Mouse (Mus musculus) limb, embryonic 15.5 days (tissue): ENCODE results near the gene Plk4. TPM values are rescaled to one million over a fixed set of nuclear protein-coding genes. Genes with fewer than 3 reads are reported as not detected.
"Not testable (repeated sequence)": the region's sequence is repeated elsewhere in the genome, so short reads cannot be mapped to it uniquely, and the experiment has no call there.

ENCODE experiments used
- ATAC-seq: fragments of 200-750 bp; cut with Nextera tagmentation; 2 replicates; pipeline ENCODE4 v1.8.0; 2017; ENCODE audit warnings: low read depth, moderate TSS enrichment; ENCODE audit not compliant: insufficient number of reproducible peaks, low FRiP score, low TSS enrichment
- H3K27ac ChIP-seq: fragments of 300-500 bp; sonication (generic); 2 replicates; pipeline ENCODE4 v1.5.1; 2015; ENCODE audit warnings: moderate library complexity, mild to moderate bottlenecking, inconsistent platforms
- H3K27me3 ChIP-seq: fragments of 300-500 bp; sonication (generic); 2 replicates; pipeline ENCODE4 v1.6.1; 2015; ENCODE audit warnings: inconsistent platforms
- H3K36me3 ChIP-seq: fragments of 300-500 bp; sonication (generic); 2 replicates; pipeline ENCODE4 v1.6.1; 2015; ENCODE audit warnings: inconsistent platforms
- H3K4me1 ChIP-seq: fragments of 300-500 bp; sonication (generic); 2 replicates; pipeline ENCODE4 v1.6.1; 2015; ENCODE audit warnings: inconsistent platforms
- H3K4me2 ChIP-seq: fragments of 300-500 bp; sonication (generic); 2 replicates; pipeline ENCODE4 v1.6.1; 2015; ENCODE audit warnings: mild to moderate bottlenecking, inconsistent platforms
- H3K4me3 ChIP-seq: fragments of 300-500 bp; sonication (generic); 2 replicates; pipeline ENCODE4 v1.5.1; 2015; ENCODE audit warnings: mild to moderate bottlenecking, inconsistent platforms
- H3K9ac ChIP-seq: fragments of 300-500 bp; sonication (generic); 2 replicates; pipeline ENCODE4 v1.6.1; 2015; ENCODE audit warnings: inconsistent platforms
- H3K9me3 ChIP-seq: fragments of 300-500 bp; sonication (generic); 2 replicates; pipeline ENCODE4 v1.6.1; 2016; ENCODE audit warnings: inconsistent platforms
- WGBS: fragments of 180-500 bp; shearing (Covaris S2); methylation state at CpG from one replicate; pipeline ENCODE4 v1.1.7; 2015; 5-methylcytosine and 5-hydroxymethylcytosine counted together
- polyA plus RNA-seq: library from polyadenylated mRNA; unstranded; fragments of >200 nt; fragmentation: Nextera tagmentation; extraction: Ambion mirVana; gene quantifications from 2 replicates; pipeline ENCODE4 v1.2.1, GENCODE M21; 2015

The Plk4 gene
- 45.4 and 47.4 TPM in 2 replicates for polyA plus RNA-seq

DNA sequence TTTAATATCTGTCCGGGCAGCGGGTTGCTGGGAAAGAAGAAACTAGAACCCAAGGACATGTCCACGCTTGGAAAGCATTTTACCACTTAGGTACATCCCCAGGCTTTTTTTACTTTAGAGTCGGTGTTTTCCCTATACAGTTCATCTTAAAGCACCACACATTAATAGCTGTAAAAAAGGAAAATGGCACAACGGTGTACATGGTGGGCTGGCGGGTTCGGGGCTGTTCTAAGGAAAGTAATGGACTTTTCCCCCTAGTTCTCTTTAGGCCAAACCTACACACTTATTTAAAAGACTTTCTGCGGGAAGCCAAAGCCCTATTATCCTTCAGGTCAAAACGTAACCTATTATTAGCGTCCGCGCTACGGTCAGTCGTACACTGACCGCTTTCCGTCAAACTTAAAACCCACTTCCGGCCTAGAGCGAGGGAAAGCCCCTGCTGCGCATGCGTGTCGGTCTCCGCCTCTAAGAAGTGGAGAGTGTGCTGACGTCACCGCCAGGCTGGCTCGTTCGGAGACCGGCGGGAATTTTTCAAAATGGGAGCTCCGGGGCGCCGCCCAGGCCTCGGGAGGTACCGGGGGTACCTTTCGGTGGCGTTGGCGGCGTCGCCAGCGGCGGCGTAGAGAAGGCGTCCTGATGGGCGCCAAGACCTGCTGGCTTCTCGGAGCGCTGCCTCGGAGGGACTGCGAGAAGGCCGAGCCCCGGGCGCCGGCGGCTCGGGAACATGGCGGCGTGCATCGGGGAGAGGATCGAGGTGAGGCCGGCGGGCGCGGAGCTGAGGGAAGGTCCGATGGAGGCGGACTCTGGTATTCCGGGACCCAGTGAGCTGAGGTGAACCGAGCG, at the start of gene Plk4:
TSS of gene Plk4 (plus strand) at position 490 of the 843 bp plus-strand sequence.
- Histone ChIP-seq H3K4me2 (peak within 1 kb of the TSS; percentile 92), H3K9ac (peak within 1 kb of the TSS; percentile 74), H3K27ac (peak within 1 kb of the TSS; percentile 82), H3K4me1 (peaks cover 9% of the 10 kb centered on the region), H3K4me3 (peak within 1 kb of the TSS; percentile 95), H3K36me3 (peaks cover under 1% of the 10 kb centered on the region; the same call in 1 of the 2 replicates), H3K9me3 (no peaks in the 10 kb centered on the region), H3K27me3 (no peaks in the 10 kb centered on the region)
- 3% methylated on average over 66 of the region's 66 CpGs for WGBS
- peak; percentile 97 for ATAC-seq

DNA sequence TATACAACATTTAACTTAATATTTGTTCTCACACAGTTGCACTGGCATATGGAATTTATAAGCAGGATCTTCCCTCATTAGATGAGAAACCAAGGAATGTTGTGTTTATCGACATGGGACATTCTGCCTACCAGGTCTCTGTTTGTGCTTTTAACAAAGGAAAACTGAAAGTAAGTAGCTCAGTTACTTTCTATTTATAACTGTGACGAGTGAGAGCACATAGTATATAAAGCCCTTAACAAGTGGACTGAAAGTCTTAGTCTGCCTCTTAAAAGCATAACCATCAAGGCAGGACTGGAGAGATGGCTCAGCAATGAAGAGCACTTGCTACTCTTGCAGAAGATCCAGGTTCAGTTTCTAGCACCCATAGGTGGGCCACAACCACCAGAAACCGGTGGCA, 39.1 kb upstream of the Plk4 start:
- H3K4me3 ChIP-seq, result no peak overlapping the region
- H3K9me3 ChIP-seq, result no peaks in the 10 kb centered on the region
- 87% methylated on average over 3 of the region's 3 CpGs for WGBS
- no peak overlapping the region for H3K27ac ChIP-seq
- H3K36me3 ChIP-seq, result no peaks in the 10 kb centered on the region
- no peak for ATAC-seq
- H3K27me3 ChIP-seq, result no peaks in the 10 kb centered on the region
- H3K4me1 ChIP-seq, result no peaks in the 10 kb centered on the region
- H3K4me2 ChIP-seq, result no peak overlapping the region
- no peak overlapping the region for H3K9ac ChIP-seq

DNA sequence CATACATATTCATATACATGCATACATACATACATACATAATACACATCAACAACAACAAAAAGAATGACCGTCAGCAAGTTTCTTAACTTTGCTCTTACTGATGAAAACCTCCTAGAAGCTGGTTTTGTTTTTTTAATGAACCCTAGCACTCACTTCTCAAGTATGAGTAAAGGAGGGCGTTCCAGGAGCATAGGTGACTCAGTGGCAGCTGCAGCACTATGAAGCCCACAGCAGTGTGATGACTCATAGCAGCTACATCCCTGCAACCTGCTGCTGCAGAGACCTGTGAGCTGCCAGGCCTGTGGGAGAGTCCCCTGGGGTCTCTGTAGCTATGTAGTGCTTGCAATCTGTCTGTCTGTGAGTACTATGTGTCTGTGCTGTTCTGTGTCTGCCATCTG, 38.5 kb upstream of the Plk4 start:
- Histone ChIP-seq H3K9ac (no peak overlapping the region), H3K36me3 (no peaks in the 10 kb centered on the region), H3K4me3 (no peak overlapping the region), H3K9me3 (no peaks in the 10 kb centered on the region), H3K27me3 (no peaks in the 10 kb centered on the region), H3K27ac (no peak overlapping the region), H3K4me1 (no peaks in the 10 kb centered on the region), H3K4me2 (no peak overlapping the region)
- 84% methylated on average over 2 of the region's 2 CpGs for WGBS
- no peak for ATAC-seq

DNA sequence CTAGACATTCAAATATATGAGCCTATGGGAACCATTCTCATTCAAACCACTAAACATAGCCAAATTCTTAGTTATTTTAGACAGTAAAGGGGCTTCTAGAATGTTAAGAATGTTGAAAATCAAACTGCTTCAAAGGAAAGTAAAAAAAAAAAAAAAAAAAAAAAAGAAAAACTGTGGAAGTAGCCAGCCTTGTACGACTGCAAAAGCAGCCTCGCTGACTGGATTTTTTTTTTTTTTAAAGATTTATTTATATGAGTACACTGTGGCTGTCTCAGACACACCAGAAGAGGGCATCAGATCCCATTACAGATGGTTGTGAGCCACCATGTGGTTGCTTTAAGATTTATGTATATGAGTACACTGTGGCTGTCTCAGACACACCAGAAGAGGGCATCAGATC, 6.0 kb upstream of the Plk4 start:
- no peak for ATAC-seq
- no peaks in the 10 kb centered on the region for H3K4me1 ChIP-seq
- 77% methylated on average over 2 of the region's 2 CpGs for WGBS
- H3K4me2 ChIP-seq, result no peak overlapping the region
- no peaks in the 10 kb centered on the region for H3K9me3 ChIP-seq
- H3K27ac ChIP-seq, result no peak overlapping the region
- no peak overlapping the region for H3K4me3 ChIP-seq
- no peaks in the 10 kb centered on the region for H3K27me3 ChIP-seq
- H3K9ac ChIP-seq, result no peak overlapping the region
- no peaks in the 10 kb centered on the region for H3K36me3 ChIP-seq

DNA sequence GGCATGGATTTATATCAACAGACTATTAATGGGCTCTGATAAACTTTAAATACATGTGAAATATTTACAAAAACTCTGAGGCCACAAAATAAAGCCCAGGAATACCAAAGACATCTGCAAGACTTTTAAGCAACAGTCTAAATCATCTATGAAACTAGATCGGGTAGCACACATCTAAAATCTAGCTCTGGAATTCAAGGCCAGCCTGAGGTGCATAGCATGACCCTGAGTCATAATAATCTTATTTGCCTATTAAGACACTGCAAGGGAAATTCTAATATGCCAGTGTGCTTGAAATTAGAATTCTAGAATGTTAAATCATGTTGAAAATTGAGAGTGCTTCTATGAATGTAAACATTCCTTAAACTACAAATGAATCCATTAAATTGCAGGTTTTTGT, 1.8 kb upstream of the Plk4 start:
- Histone ChIP-seq H3K27ac (no peak overlapping the region), H3K36me3 (no peaks in the 10 kb centered on the region; the same call in 1 of the 2 replicates), H3K4me3 (no peak overlapping the region), H3K9ac (no peak overlapping the region), H3K4me1 (peaks cover 9% of the 10 kb centered on the region), H3K4me2 (no peak overlapping the region), H3K9me3 (no peaks in the 10 kb centered on the region), H3K27me3 (no peaks in the 10 kb centered on the region)
- no peak for ATAC-seq
- 65% methylated on average over 1 of the region's 1 CpGs for WGBS

DNA sequence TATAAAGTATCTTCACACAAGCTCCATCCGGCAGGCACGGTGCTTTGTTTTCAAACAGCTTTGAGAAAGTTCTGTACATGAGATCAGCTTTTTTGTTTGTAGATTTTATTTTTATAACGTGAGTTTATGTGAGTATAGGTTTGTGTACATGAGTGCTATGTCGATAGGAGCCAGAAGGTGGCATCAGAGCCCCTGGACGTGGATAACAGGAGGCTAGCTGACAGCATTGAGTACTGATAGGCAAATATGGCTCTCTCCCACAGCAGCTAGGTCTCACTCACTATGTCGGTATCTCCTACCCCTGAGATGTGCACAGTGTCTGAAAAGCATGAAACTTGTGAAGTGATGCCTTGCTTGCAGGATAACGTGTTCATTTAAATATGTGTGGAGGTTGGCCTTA, 1.3 kb upstream of the Plk4 start:
- WGBS, result 40% methylated on average over 7 of the region's 7 CpGs
- Histone ChIP-seq H3K9me3 (no peaks in the 10 kb centered on the region), H3K9ac (no peak overlapping the region), H3K4me2 (no peak overlapping the region), H3K36me3 (no peaks in the 10 kb centered on the region; the same call in 1 of the 2 replicates), H3K4me3 (no peak overlapping the region), H3K27me3 (no peaks in the 10 kb centered on the region), H3K27ac (no peak overlapping the region), H3K4me1 (peaks cover 9% of the 10 kb centered on the region)
- ATAC-seq, result no peak

DNA sequence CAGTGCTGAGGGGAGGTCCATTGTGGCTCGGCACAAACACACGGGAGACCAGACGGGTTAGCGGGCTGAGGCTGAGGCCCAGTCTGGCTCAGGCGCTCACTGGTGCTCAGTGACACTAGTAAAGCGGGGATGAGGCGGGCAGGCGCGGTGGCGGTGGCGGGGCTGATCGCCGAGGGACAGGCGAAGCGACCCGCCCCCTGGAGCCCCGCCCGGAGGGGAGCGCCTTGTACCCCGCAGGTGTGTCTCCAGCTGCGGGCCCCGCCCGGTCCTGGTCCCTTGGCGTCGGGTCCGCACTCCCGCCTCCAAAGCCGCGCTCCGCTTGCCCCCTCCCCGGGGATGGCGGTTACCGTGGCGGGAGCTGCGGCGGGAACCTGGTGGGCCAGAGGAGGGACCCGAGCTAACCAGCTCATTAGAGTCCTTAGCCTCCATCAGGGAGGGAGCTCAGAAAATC, 579 bp downstream of the Plk4 start:
- Histone ChIP-seq H3K4me1 (peaks cover 9% of the 10 kb centered on the region), H3K36me3 (peaks cover 7% of the 10 kb centered on the region; the same call in 1 of the 2 replicates), H3K4me3 (peak overlapping the region; percentile 95), H3K27me3 (no peaks in the 10 kb centered on the region), H3K4me2 (peak overlapping the region; percentile 92), H3K9me3 (no peaks in the 10 kb centered on the region), H3K9ac (peak overlapping the region; percentile 74), H3K27ac (peak overlapping the region; percentile 82)
- peak; percentile 61 for ATAC-seq
- WGBS, result under 1% methylated on average over 34 of the region's 37 CpGs

DNA sequence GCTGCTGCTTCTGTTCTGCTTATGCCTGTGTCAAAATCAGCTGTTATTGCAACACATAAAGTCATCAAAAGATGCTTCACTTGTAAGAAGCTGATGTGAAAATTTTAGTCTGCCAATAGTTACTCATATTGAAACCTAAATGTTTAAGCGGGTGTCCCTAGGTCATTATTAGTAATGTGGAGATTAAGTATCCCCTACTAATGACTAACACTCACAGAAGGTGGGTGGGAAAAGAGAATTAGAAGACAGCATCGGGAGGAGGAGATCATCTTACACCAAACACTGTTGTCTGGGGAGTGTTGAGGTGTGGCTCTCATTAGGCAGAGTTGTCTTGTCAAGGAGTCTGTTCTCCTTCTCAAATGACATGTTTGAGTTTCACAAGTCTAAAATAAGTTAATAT, 7.1 kb downstream of the Plk4 start:
- no peak overlapping the region for H3K27ac ChIP-seq
- H3K4me2 ChIP-seq, result no peak overlapping the region
- 55% methylated on average over 2 of the region's 2 CpGs for WGBS
- H3K9ac ChIP-seq, result no peak overlapping the region
- H3K4me3 ChIP-seq, result no peak overlapping the region
- no peaks in the 10 kb centered on the region for H3K4me1 ChIP-seq
- H3K36me3 ChIP-seq, result peaks cover 37% of the 10 kb centered on the region
- no peaks in the 10 kb centered on the region for H3K9me3 ChIP-seq
- no peaks in the 10 kb centered on the region for H3K27me3 ChIP-seq
- ATAC-seq, result no peak

DNA sequence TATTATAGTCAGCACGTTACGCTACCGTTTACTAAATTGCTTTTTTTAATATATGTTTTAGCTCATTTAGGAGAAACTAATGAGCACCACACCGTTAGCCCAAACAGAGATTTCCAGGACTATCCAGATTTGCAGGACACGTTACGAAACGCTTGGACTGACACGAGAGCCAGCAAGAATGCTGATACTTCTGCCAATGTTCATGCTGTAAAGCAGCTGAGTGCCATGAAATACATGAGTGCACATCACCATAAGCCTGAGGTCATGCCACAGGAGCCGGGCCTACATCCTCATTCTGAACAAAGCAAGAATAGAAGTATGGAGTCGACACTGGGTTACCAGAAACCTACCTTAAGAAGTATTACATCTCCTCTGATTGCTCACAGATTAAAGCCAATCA, 8.9 kb downstream of the Plk4 start:
- 92% methylated on average over 10 of the region's 10 CpGs for WGBS
- no peak overlapping the region for H3K27ac ChIP-seq
- H3K4me2 ChIP-seq, result no peak overlapping the region
- H3K4me1 ChIP-seq, result no peaks in the 10 kb centered on the region
- ATAC-seq, result no peak
- peaks cover 48% of the 10 kb centered on the region for H3K36me3 ChIP-seq
- no peaks in the 10 kb centered on the region for H3K27me3 ChIP-seq
- H3K9me3 ChIP-seq, result no peaks in the 10 kb centered on the region
- H3K4me3 ChIP-seq, result no peak overlapping the region
- H3K9ac ChIP-seq, result no peak overlapping the region

DNA sequence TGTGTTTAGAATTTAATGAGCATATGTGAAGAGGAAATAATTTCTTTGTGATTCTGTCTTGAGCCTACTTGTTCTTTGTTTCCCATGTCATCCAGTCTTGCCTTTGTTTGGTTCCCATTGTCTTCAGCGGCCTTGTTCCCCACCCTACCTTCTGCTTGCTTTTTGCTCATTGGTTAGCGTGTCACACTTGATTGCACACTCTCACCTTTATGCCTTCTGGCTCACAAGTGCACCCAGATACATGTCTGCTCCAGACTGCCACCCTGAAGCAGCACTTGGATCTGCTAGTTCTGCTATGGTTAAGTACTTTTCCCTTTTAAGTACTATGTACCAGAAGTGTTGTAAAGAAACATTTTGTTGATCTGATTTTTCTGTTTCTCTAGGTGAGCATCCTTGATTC, 10.1 kb downstream of the Plk4 start:
- H3K36me3 ChIP-seq, result peaks cover 55% of the 10 kb centered on the region
- H3K27ac ChIP-seq, result no peak overlapping the region
- no peak overlapping the region for H3K4me2 ChIP-seq
- no peaks in the 10 kb centered on the region for H3K4me1 ChIP-seq
- no peaks in the 10 kb centered on the region for H3K9me3 ChIP-seq
- ATAC-seq, result no peak
- no peak overlapping the region for H3K4me3 ChIP-seq
- 86% methylated on average over 2 of the region's 2 CpGs for WGBS
- no peaks in the 10 kb centered on the region for H3K27me3 ChIP-seq
- H3K9ac ChIP-seq, result no peak overlapping the region

DNA sequence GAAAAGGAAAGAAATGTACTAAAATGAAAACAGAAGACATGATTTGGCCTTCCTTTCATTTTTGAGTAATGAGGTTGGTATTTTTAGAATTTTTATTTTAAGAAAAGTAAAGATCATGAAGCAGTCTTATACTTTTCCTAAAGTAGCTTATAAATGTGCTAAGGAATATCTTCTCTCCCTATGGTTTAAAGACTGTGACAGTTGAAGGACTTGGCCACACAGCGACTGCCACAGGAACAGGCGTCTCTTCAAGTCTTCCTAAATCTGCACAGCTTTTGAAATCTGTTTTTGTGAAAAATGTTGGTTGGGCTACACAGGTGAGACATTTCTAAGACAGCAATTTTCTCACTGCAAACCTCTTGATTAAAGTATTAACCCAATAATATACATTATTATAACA, 13.5 kb downstream of the Plk4 start:
- Histone ChIP-seq H3K9me3 (no peaks in the 10 kb centered on the region), H3K27ac (no peak overlapping the region), H3K4me1 (no peaks in the 10 kb centered on the region), H3K36me3 (peaks cover 54% of the 10 kb centered on the region), H3K4me3 (no peak overlapping the region), H3K9ac (no peak overlapping the region), H3K4me2 (no peak overlapping the region), H3K27me3 (no peaks in the 10 kb centered on the region)
- 93% methylated on average over 2 of the region's 2 CpGs for WGBS
- ATAC-seq, result no peak

DNA sequence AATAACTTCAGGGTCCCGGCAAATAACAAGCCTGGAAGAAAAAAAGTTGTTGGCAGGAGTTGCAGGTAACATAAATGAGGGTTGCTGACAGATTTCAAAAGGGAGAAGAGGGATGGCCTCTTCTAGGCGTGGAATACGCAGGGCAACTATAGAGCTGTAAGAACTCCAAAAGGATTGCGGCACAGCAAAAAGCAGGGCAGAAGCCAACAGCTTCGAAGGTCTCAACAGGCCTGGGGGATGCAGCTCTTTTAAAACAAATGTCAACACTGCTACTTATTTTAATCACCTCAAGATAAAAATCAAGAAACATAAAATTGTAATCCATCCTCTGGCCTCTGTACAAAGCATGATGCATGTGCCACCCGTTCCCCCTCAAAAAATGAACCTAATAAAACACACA, 45.7 kb downstream of the Plk4 start:
- Histone ChIP-seq H3K4me2 (peak overlapping the region; percentile 74), H3K4me3 (peak overlapping the region; percentile 50)
- H3K9me3 ChIP-seq, H3K36me3 ChIP-seq, H3K4me1 ChIP-seq, H3K27me3 ChIP-seq, ATAC-seq, H3K9ac ChIP-seq, H3K27ac ChIP-seq: not testable (repeated sequence)
- 57% methylated on average over 6 of the region's 6 CpGs for WGBS
